Mouse (Mus musculus) liver, postnatal 0 days (tissue): Measurements from ENCODE around the gene Dnmt1.

Experiments used
- CTCF ChIP-seq: sonication (generic); IDR thresholded peaks from 2 replicates; pipeline ENCODE4 v1.5.1; 2016; ENCODE audit warnings: antibody characterized with exemption, low read depth
- EP300 ChIP-seq: IDR thresholded peaks from 2 replicates; pipeline ENCODE4 v1.6.1; 2016; ENCODE audit warnings: antibody characterized with exemption, low read depth, mild to moderate bottlenecking

GRCm38 (mm10) chr9:20898511-20899073 is 61.1 kb downstream of the Dnmt1 start, which contains the start of gene Eif3g:
- peak; percentile 98 for TF ChIP-seq CTCF
- TF ChIP-seq EP300: peak; percentile 65; the same call in 1 of the 2 replicates
